Mouse (Mus musculus) lung, embryonic 15.5 days (tissue): ENCODE measurements around the gene Spock1. TPM values are rescaled to one million over a fixed set of nuclear protein-coding genes. Genes with fewer than 3 reads are reported as not detected.

Experiments
- ATAC-seq: fragments of 200-750 bp; cut with Nextera tagmentation; 2 replicates; pipeline ENCODE4 v1.8.0; 2017; ENCODE audit warnings: moderate number of reproducible peaks, borderline replicate concordance; ENCODE audit not compliant: low FRiP score, low TSS enrichment; ENCODE audit errors: extremely low read depth
- H3K27ac ChIP-seq: fragments of 300-500 bp; sonication (generic); 2 replicates; pipeline ENCODE4 v1.5.1; 2015; ENCODE audit warnings: moderate library complexity, mild to moderate bottlenecking, inconsistent platforms
- H3K27me3 ChIP-seq: fragments of 300-500 bp; sonication (generic); 2 replicates; pipeline ENCODE4 v1.6.1; 2015; ENCODE audit warnings: inconsistent platforms
- H3K36me3 ChIP-seq: fragments of 300-500 bp; sonication (generic); 2 replicates; pipeline ENCODE4 v1.6.1; 2015; ENCODE audit warnings: inconsistent platforms
- H3K4me1 ChIP-seq: fragments of 300-500 bp; sonication (generic); 2 replicates; pipeline ENCODE4 v1.6.1; 2015; ENCODE audit warnings: inconsistent platforms
- H3K4me2 ChIP-seq: fragments of 300-500 bp; sonication (generic); 2 replicates; pipeline ENCODE4 v1.6.1; 2015; ENCODE audit warnings: inconsistent platforms, mild to moderate bottlenecking, moderate library complexity
- H3K4me3 ChIP-seq: fragments of 300-500 bp; sonication (generic); 2 replicates; pipeline ENCODE4 v1.5.1; 2015; ENCODE audit warnings: mild to moderate bottlenecking, inconsistent platforms
- H3K9ac ChIP-seq: fragments of 300-500 bp; sonication (generic); 2 replicates; pipeline ENCODE4 v1.6.1; 2015; ENCODE audit warnings: inconsistent platforms
- H3K9me3 ChIP-seq: fragments of 300-500 bp; sonication (generic); 2 replicates; pipeline ENCODE4 v1.6.1; 2016; ENCODE audit warnings: inconsistent platforms
- WGBS: fragments of 180-500 bp; shearing (Covaris S2); methylation state at CpG from one replicate; pipeline ENCODE4 v1.1.7; 2015; 5-methylcytosine and 5-hydroxymethylcytosine counted together
- polyA plus RNA-seq: library from polyadenylated mRNA; unstranded; fragments of >200 nt; fragmentation: Nextera tagmentation; extraction: Ambion mirVana; gene quantifications from 2 replicates; pipeline ENCODE4 v1.2.1, GENCODE M21; 2015

Gene Spock1
- polyA plus RNA-seq, 1 experiment from 2014 or later: 0.32 TPM

DNA sequence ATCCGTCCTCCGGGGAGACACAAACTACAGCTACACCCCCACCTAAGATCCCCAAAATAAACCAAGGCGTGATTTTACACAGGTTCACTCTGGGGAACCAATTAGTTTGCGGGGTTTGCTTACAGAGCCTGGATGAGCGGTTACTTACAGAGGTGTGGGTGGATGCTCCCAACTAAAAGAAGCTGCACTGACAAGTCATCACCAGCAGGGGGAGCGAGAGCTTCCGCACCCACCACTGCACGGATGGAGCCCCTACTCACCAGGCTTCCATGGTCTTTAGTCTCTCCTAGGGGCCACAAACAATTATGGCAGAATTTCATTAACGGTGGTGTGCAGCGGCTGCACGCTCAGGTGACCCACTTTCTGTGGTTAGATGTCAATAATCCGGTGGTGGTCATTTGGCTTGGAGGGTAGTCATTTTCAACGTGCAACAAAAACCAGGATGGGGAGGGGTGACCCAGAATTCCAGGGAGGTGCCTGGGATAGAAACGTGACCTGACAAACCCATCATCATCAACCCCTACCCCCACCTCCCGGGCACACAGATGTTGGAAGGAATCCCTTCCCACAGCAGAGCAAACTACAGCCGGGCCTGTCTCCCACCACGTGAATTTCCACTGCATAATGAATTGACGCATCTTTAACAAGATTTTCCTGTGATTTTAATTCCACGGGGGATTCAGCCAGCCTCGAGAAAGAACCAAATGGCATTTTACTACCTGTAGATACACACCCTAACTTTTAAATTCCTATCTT, 186.4 kb downstream of the Spock1 start:
- Histone ChIP-seq H3K27me3 (no peaks in the 10 kb centered on the region), H3K4me2 (no peak overlapping the region), H3K27ac (no peak overlapping the region), H3K36me3 (no peaks in the 10 kb centered on the region), H3K4me3 (no peak overlapping the region), H3K9me3 (no peaks in the 10 kb centered on the region), H3K4me1 (no peaks in the 10 kb centered on the region), H3K9ac (no peak overlapping the region)
- WGBS: 43% methylated on average over 20 of the region's 20 CpGs
- no peak for ATAC-seq

- no peak overlapping the region for H3K27ac ChIP-seq
- no peak for ATAC-seq
- WGBS: 81% methylated on average over 5 of the region's 5 CpGs
These were observed 190.0 kb downstream of the Spock1 start for GRCm38 (mm10) chr13:57718087-57718486.

DNA sequence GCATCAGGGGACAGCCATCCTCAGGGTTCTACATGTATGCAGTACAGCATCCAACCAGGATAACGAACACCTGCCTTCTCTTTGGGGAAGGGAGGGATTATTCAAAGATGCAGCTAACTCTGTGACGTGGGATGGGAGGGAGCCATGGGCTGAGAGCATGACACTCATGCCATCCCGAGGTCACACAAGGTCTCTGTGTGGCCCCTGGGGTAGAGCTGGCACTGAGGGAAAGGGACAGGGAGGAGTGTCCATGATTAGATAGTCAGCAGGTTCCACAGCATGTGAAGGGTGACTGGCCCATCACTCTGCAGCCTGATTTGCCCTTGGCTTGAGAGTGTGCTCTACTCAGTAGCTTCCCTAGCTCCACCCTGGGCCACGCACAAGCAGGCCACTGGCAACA, 195.2 kb downstream of the Spock1 start:
- no peaks in the 10 kb centered on the region for H3K4me1 ChIP-seq
- H3K4me3 ChIP-seq: no peak overlapping the region
- no peak; the same call in 1 of the 2 replicates for ATAC-seq
- no peak overlapping the region for H3K4me2 ChIP-seq
- H3K27me3 ChIP-seq: no peaks in the 10 kb centered on the region
- H3K9me3 ChIP-seq: no peaks in the 10 kb centered on the region
- H3K27ac ChIP-seq: no peak overlapping the region
- WGBS: 83% methylated on average over 4 of the region's 4 CpGs
- H3K9ac ChIP-seq: no peak overlapping the region
- no peaks in the 10 kb centered on the region for H3K36me3 ChIP-seq

More at GRCm38 (mm10) chr13:57718087-57718486, 190.0 kb downstream of the Spock1 start:
- H3K4me2 ChIP-seq: no peak overlapping the region
- H3K27me3 ChIP-seq: no peaks in the 10 kb centered on the region
- no peaks in the 10 kb centered on the region for H3K9me3 ChIP-seq
- H3K9ac ChIP-seq: no peak overlapping the region
- H3K4me3 ChIP-seq: no peak overlapping the region
- H3K36me3 ChIP-seq: no peaks in the 10 kb centered on the region
- no peaks in the 10 kb centered on the region for H3K4me1 ChIP-seq

DNA sequence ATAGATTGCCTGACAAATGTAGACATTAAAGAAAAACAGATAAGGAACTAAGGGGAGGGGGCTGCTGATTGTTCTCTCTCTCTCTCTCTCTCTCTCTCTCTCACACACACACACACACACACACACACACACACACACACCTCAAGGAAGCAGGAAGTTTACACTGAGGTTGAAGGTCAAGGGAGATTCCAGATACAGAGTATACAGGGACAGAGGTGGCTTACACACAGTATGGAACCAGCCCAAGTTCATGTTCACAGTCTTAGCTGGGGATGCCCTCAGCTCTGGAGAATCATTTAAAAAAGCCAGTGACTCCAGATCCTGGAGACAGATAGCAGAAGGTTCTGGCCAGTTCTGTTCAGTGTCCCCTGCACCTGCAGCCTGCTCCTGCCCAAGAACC, 199.7 kb downstream of the Spock1 start:
- Histone ChIP-seq H3K27me3 (no peaks in the 10 kb centered on the region), H3K36me3 (no peaks in the 10 kb centered on the region), H3K4me3 (no peak overlapping the region), H3K9ac (no peak overlapping the region), H3K9me3 (no peaks in the 10 kb centered on the region), H3K27ac (no peak overlapping the region), H3K4me1 (no peaks in the 10 kb centered on the region), H3K4me2 (no peak overlapping the region)
- no peak for ATAC-seq

DNA sequence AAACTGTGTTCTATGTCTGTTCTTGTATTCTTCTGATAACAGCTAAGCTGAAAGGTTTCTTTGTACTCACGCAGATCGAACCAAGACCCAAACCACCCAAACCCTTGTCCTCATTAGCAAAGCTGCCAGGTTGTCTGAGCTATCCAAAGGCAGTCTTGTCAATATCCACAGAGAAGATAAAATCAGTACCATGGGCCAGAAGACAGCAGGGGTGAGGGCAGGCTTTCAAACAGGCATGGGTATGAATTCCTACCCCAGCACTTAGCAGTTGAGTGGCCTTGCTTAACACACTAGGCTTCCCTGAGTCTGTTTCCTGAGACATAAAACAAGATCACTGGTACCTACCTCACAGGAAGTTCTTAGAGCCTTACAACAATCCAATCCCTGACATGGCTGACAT, 205.2 kb downstream of the Spock1 start:
- H3K9me3 ChIP-seq: no peaks in the 10 kb centered on the region
- H3K36me3 ChIP-seq: no peaks in the 10 kb centered on the region
- no peak overlapping the region for H3K4me2 ChIP-seq
- H3K4me1 ChIP-seq: no peaks in the 10 kb centered on the region
- H3K9ac ChIP-seq: no peak overlapping the region
- H3K27ac ChIP-seq: no peak overlapping the region
- ATAC-seq: no peak
- no peak overlapping the region for H3K4me3 ChIP-seq
- WGBS: 87% methylated on average over 2 of the region's 2 CpGs
- no peaks in the 10 kb centered on the region for H3K27me3 ChIP-seq

DNA sequence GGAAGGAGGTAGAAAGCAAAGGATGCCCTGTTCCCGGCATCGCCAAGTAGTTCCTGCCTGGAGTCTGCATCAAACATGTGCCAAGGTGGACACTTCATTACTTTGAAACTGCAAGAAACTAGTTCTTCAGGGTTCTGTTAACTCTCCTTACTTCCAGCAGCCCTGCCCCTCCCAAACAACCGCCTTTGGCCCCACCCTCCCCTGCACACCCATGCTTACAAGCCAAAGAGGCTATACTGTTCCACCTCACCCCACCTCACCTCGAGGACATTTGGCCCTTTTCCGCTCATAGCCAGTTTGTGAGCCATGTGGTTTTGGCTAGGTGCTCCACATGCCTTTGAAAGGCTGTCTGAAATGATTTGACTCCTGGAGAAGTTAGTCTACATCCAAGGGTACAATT, 211.4 kb downstream of the Spock1 start:
- 56% methylated on average over 5 of the region's 5 CpGs for WGBS
- ATAC-seq: no peak
- no peak overlapping the region for H3K4me2 ChIP-seq
- H3K4me3 ChIP-seq: no peak overlapping the region
- H3K36me3 ChIP-seq: no peaks in the 10 kb centered on the region
- H3K27ac ChIP-seq: no peak overlapping the region
- no peaks in the 10 kb centered on the region for H3K9me3 ChIP-seq
- H3K4me1 ChIP-seq: no peaks in the 10 kb centered on the region
- H3K27me3 ChIP-seq: no peaks in the 10 kb centered on the region
- no peak overlapping the region for H3K9ac ChIP-seq

GRCm38 (mm10) chr13:57688926-57689325, 219.2 kb downstream of the Spock1 start:
- Histone ChIP-seq H3K4me2 (no peak overlapping the region), H3K4me3 (no peak overlapping the region), H3K36me3 (no peaks in the 10 kb centered on the region), H3K9me3 (no peaks in the 10 kb centered on the region), H3K27me3 (no peaks in the 10 kb centered on the region), H3K27ac (no peak overlapping the region), H3K4me1 (no peaks in the 10 kb centered on the region), H3K9ac (no peak overlapping the region)
- 69% methylated on average over 5 of the region's 5 CpGs for WGBS
- no peak for ATAC-seq

DNA sequence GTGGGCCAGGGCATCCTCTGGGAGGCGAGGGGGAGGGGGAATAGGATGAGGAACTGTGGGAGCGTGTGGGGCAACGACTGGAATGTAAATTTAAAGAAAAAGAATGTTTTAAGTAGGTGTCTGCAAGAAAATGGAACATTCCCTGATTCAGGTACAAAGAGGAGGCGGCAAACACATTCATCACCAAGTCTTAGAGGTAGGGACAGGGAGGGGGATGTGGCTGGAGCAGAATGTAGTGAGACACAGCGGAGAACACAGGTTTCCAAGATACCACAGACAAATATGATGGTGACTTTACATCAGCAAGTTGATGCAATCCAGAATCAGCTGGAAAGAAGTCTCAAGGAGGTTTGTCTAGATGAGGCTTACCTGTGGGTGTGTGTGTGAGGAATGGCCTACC, 221.7 kb downstream of the Spock1 start:
- H3K4me2 ChIP-seq: no peak overlapping the region
- ATAC-seq: no peak
- no peaks in the 10 kb centered on the region for H3K9me3 ChIP-seq
- H3K4me1 ChIP-seq: no peaks in the 10 kb centered on the region
- H3K9ac ChIP-seq: no peak overlapping the region
- WGBS: 43% methylated on average over 5 of the region's 5 CpGs
- no peak overlapping the region for H3K4me3 ChIP-seq
- no peaks in the 10 kb centered on the region for H3K27me3 ChIP-seq
- no peaks in the 10 kb centered on the region for H3K36me3 ChIP-seq
- H3K27ac ChIP-seq: no peak overlapping the region

GRCm38 (mm10) chr13:57685201-57685600, 222.9 kb downstream of the Spock1 start:
- H3K9me3 ChIP-seq: no peaks in the 10 kb centered on the region
- no peak for ATAC-seq
- H3K4me2 ChIP-seq: no peak overlapping the region
- no peak overlapping the region for H3K4me3 ChIP-seq
- WGBS: 41% methylated on average over 11 of the region's 11 CpGs
- no peaks in the 10 kb centered on the region for H3K36me3 ChIP-seq
- H3K9ac ChIP-seq: no peak overlapping the region
- H3K4me1 ChIP-seq: no peaks in the 10 kb centered on the region
- no peak overlapping the region for H3K27ac ChIP-seq
- no peaks in the 10 kb centered on the region for H3K27me3 ChIP-seq

- H3K27ac ChIP-seq: no peak overlapping the region
- no peaks in the 10 kb centered on the region for H3K4me1 ChIP-seq
- H3K9me3 ChIP-seq: no peaks in the 10 kb centered on the region
- no peak overlapping the region for H3K4me2 ChIP-seq
- no peaks in the 10 kb centered on the region for H3K36me3 ChIP-seq
- 71% methylated on average over 2 of the region's 2 CpGs for WGBS
- ATAC-seq: no peak
- no peaks in the 10 kb centered on the region for H3K27me3 ChIP-seq
- H3K4me3 ChIP-seq: no peak overlapping the region
- H3K9ac ChIP-seq: no peak overlapping the region
These were observed 228.5 kb downstream of the Spock1 start for GRCm38 (mm10) chr13:57679591-57679990.

DNA sequence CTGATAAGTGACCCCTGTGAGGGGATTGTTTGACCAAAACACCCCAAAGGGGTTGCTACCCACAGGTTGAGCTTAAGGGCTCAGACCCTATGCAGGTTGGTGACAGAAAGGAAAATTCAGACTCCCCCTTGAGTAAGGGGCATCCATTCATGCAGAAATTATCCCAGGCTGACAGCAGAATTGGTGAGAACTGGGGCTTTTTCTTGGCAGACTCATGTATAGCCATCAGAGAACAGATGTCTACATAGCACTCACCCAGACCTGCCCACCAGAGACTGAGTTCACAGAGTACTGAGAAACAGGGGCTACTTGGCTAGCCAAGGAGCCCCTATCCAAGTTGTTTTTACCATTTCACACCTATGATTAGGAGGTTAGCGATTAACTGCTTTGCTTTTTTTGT, 231.3 kb downstream of the Spock1 start:
- Histone ChIP-seq H3K36me3 (no peaks in the 10 kb centered on the region), H3K4me2 (no peak overlapping the region), H3K27me3 (no peaks in the 10 kb centered on the region), H3K4me3 (no peak overlapping the region), H3K9ac (no peak overlapping the region), H3K9me3 (no peaks in the 10 kb centered on the region), H3K27ac (no peak overlapping the region), H3K4me1 (no peaks in the 10 kb centered on the region)
- 85% methylated on average over 1 of the region's 1 CpGs for WGBS
- ATAC-seq: no peak

- H3K4me2 ChIP-seq: no peak overlapping the region
- H3K9me3 ChIP-seq: no peaks in the 10 kb centered on the region
- no peak for ATAC-seq
- H3K9ac ChIP-seq: no peak overlapping the region
- H3K27ac ChIP-seq: no peak overlapping the region
- no peak overlapping the region for H3K4me3 ChIP-seq
- no peaks in the 10 kb centered on the region for H3K4me1 ChIP-seq
- no peaks in the 10 kb centered on the region for H3K36me3 ChIP-seq
- H3K27me3 ChIP-seq: no peaks in the 10 kb centered on the region
- WGBS: 79% methylated on average over 1 of the region's 1 CpGs
These were observed 234.7 kb downstream of the Spock1 start for GRCm38 (mm10) chr13:57673399-57673798.

- Histone ChIP-seq H3K9me3 (no peaks in the 10 kb centered on the region), H3K36me3 (no peaks in the 10 kb centered on the region), H3K27me3 (no peaks in the 10 kb centered on the region), H3K4me3 (no peak overlapping the region), H3K9ac (no peak overlapping the region), H3K4me1 (no peaks in the 10 kb centered on the region), H3K27ac (no peak overlapping the region), H3K4me2 (no peak overlapping the region)
- 74% methylated on average over 3 of the region's 3 CpGs for WGBS
- no peak; the same call in 1 of the 2 replicates for ATAC-seq
These were observed 235.4 kb downstream of the Spock1 start for GRCm38 (mm10) chr13:57672762-57673161.
